Mouse (Mus musculus) cerebellum, adult 9-11 months (tissue): ENCODE data around the gene Gtf2a2.

Source experiments
- DNase-seq: peaks from one replicate; pipeline ENCODE4 v3.0.0; 2022

The Gtf2a2 gene

GRCm38 (mm10) chr9:70012408-70012901 lies at the start of gene Gtf2a2:
Gene Gtf2a2, plus strand, starts transcription at chr9:70012550.
- DNase-seq: peak; percentile 88

GRCm38 (mm10) chr9:69964370-69964769 lies 48.0 kb upstream of the Gtf2a2 start:
- DNase-seq: no peak

GRCm38 (mm10) chr9:69985526-69985925 lies 26.8 kb upstream of the Gtf2a2 start:
- DNase-seq: no peak

- DNase-seq: no peak
These were observed 26.3 kb upstream of the Gtf2a2 start for GRCm38 (mm10) chr9:69986063-69986462.

- DNase-seq: no peak
These were observed 25.8 kb upstream of the Gtf2a2 start for GRCm38 (mm10) chr9:69986571-69986970.

- peak; percentile 24 for DNase-seq
These were observed 24.8 kb upstream of the Gtf2a2 start for GRCm38 (mm10) chr9:69987579-69987978.

GRCm38 (mm10) chr9:69988706-69989302 lies 23.5 kb upstream of the Gtf2a2 start:
- DNase-seq: no peak

GRCm38 (mm10) chr9:69989303-69990121 lies 22.8 kb upstream of the Gtf2a2 start, which contains the start of gene Bnip2:
Gene Bnip2, plus strand, starts transcription at chr9:69989466.
- peak; percentile 96 for DNase-seq

- no peak for DNase-seq
These were observed 22.0 kb upstream of the Gtf2a2 start for GRCm38 (mm10) chr9:69990346-69990745.

- DNase-seq: no peak
These were observed 19.5 kb upstream of the Gtf2a2 start for GRCm38 (mm10) chr9:69992841-69993277.

GRCm38 (mm10) chr9:69993479-69993878 lies 18.9 kb upstream of the Gtf2a2 start:
- DNase-seq: no peak

- DNase-seq: no peak
These were observed 17.8 kb upstream of the Gtf2a2 start for GRCm38 (mm10) chr9:69994547-69994946.

GRCm38 (mm10) chr9:69999318-69999717 lies 13.0 kb upstream of the Gtf2a2 start:
- DNase-seq: no peak

- DNase-seq: no peak
These were observed 8.8 kb upstream of the Gtf2a2 start for GRCm38 (mm10) chr9:70003516-70003915.

GRCm38 (mm10) chr9:70006984-70007383 lies 5.4 kb upstream of the Gtf2a2 start:
- DNase-seq: no peak

GRCm38 (mm10) chr9:70007506-70008248 lies 4.7 kb upstream of the Gtf2a2 start:
- no peak for DNase-seq

GRCm38 (mm10) chr9:70009754-70010304 lies 2.5 kb upstream of the Gtf2a2 start:
- no peak for DNase-seq

GRCm38 (mm10) chr9:70010781-70011473 lies 1.4 kb upstream of the Gtf2a2 start:
- no peak for DNase-seq

- no peak for DNase-seq
These were observed 578 bp upstream of the Gtf2a2 start for GRCm38 (mm10) chr9:70011537-70012407.

- DNase-seq: no peak
These were observed 3.3 kb downstream of the Gtf2a2 start for GRCm38 (mm10) chr9:70015632-70016031.

GRCm38 (mm10) chr9:70018879-70019278 lies 6.5 kb downstream of the Gtf2a2 start:
- DNase-seq: no peak
